Mouse (Mus musculus) embryo, embryonic 9.5 days (tissue): ENCODE data around the gene Ttn.

ENCODE experiments used
- DNase-seq: peaks from one replicate; pipeline ENCODE4 v3.0.0-alpha.2; 2017; ENCODE audit errors: extremely low spot score

Ttn gene

DNA sequence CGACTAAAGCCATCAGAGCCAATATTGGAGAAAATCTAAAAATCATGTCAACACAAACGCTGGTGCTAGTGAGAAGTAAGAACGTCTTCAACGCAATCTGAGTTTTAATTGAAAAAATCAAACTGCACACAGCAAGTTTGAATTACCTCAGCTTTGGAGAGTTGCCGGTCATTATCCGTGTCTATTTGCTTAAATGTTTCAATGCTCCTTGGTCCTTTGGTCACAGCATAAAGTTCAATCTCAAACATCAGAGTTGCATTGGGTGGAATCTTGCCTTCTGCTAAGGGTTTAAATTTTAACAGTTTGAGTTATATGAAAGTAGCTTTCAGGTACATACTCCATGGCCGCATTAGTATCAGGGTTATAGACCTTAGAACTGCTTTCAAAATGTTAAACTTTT is 316.8 kb downstream of the Ttn start:
- DNase-seq, result no peak

DNA sequence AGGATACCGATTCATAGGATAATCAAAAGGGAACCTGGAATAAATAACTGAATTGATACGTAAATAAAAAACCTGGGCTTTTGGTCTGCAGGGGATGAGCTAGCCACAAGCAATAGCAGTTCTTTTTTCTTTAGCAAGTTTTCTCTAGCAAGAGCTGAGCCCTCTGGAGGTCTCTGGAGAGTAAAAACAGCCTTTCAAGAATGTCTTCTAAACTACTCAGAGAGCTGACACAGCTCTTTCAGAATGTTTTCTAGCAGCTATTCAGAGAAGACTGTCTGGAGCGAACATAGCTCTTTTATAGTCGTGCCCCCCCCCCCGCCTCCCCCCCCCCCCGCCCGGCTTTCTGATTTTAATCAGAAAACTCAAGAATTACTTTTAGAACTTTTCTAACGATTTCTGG is 322.9 kb downstream of the Ttn start:
- DNase-seq, result no peak

DNA sequence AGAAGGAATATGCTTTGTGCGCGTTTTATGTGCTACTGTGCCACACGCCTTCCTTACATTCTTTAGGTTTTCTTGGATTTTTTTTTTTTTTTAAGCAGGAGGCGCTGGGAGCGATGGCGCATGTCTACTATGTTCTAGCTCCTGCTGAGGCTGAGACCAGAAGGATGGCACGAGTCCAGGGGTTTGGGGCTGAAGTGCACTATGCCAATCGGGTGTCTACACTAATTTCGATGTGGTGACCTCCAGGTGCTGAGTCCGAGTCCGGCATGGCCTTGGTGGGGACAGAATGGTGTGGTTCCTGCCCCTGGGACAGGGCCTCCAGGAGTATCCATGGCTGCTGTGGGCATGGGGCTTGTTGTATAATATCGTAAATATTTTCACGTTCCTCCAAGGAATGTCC is 323.8 kb downstream of the Ttn start:
- no peak for DNase-seq

DNA sequence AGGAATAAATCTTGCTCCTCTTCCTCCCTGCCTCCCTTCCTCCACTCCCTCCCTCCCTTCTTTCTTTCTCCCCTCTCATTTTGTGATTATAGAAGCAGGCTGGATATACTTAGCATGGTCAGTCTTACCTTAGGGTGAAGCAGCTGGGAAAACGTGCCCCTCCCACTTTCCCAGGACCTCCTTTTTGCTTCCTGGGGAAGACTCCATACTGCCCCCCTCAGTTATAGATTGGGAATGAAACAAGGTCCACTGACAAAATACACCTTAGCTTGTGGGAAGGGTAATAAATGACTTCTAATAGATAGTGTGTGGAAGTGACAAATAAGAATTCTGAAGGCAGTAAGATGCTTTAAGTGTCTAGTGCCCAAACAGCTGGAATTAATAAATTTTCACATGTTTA is 326.4 kb downstream of the Ttn start:
- no peak for DNase-seq

DNA sequence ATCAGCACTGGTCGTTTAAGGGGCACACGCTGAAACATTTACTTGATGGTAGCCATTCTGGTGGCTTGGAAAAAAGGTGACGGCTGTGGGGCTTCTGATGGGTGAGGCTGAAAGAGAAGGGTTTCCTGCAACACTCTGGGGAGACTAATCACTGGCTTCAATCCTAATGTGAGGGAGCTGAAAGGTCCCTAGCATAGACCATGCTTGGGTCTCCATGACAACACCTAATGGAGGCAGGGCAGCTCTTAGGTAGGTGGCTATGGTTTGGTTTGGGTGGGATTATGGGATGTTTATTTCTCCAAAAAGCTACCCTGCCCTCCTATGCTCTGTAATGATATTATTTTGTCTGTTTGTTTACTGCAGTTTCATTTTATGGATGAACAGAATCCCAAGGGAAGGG is 326.9 kb downstream of the Ttn start:
- no peak for DNase-seq

DNA sequence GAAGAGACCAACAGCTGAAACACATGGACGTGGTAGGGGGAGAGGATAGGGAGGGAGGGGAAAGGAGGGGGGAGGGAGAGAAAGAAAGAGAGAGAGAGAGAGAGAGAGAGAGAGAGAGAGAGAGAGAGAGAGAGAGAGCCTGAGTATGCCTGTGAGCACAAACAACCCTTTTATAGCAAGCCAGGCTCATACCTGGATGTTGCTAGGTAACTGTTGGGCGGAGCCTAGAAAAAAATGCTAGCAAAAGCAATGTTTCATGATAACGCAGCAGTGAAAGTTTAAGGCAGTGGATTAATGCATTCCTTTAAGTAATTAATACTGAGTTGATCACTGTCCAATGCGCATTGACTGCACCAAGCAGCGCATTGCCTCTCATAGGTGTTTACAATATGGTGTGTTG is 327.7 kb downstream of the Ttn start:
- DNase-seq, result no peak
